Mouse (Mus musculus) olfactory bulb, adult 2 months (tissue): Measurements from ENCODE around the gene Trappc1. TPM values are rescaled to one million over a fixed set of nuclear protein-coding genes. Genes with fewer than 3 reads are reported as not detected.

Experiments
- H3K27ac ChIP-seq: fragments of 200-500 bp; 2 replicates; pipeline ENCODE4 v1.5.1; 2012; ENCODE audit warnings: low read depth, low read length; ENCODE audit not compliant: insufficient read depth
- H3K4me1 ChIP-seq: fragments of 200-500 bp; 2 replicates; pipeline ENCODE4 v1.6.1; 2012; ENCODE audit warnings: low read length; ENCODE audit not compliant: control insufficient read depth, insufficient read depth
- H3K4me3 ChIP-seq: fragments of 200-500 bp; 2 replicates; pipeline ENCODE4 v1.5.1; 2012; ENCODE audit warnings: mild to moderate bottlenecking, low read depth, low read length, moderate library complexity; ENCODE audit not compliant: insufficient read depth
- CTCF ChIP-seq: fragments of 200-500 bp; IDR thresholded peaks from 2 replicates; pipeline ENCODE4 v1.5.1; 2012; ENCODE audit warnings: low read depth, mild to moderate bottlenecking, low read length, moderate library complexity; ENCODE audit not compliant: insufficient read depth
- POLR2A ChIP-seq: fragments of 200-500 bp; IDR thresholded peaks from 2 replicates; pipeline ENCODE4 v1.6.1; 2012; ENCODE audit warnings: mild to moderate bottlenecking, low read depth, low read length, moderate library complexity; ENCODE audit not compliant: insufficient read depth
- WGBS: fragments of 180-500 bp; shearing (Covaris S2); methylation state at CpG from one replicate; pipeline ENCODE4 v1.1.7; 2018; 5-methylcytosine and 5-hydroxymethylcytosine counted together
- polyA plus RNA-seq: library from polyadenylated mRNA; stranded (reverse); fragments of >200 nt; gene quantifications from 2 replicates; pipeline ENCODE4 v1.2.4, GENCODE M21; 2012; ENCODE audit warnings: low replicate concordance; ENCODE audit not compliant: missing spikeins, insufficient read depth, insufficient read length

The Trappc1 gene
- polyA plus RNA-seq, 1 experiment: not detected

GRCm38 (mm10) chr11:69371601-69372000 lies 47.8 kb downstream of the Trappc1 start:
- WGBS: 35% methylated on average over 12 of the region's 12 CpGs

GRCm38 (mm10) chr11:69372056-69372779 lies 48.4 kb downstream of the Trappc1 start:
- Histone ChIP-seq H3K4me1 (peaks cover 19% of the 10 kb centered on the region), H3K27ac (peak overlapping the region; percentile 10; the same call in 1 of the 2 replicates), H3K4me3 (no peak overlapping the region)
- WGBS: 39% methylated on average over 12 of the region's 12 CpGs
- TF ChIP-seq POLR2A: no peak
- TF ChIP-seq CTCF: no peak

More at GRCm38 (mm10) chr11:69371601-69372000, 47.8 kb downstream of the Trappc1 start:
- peaks cover 19% of the 10 kb centered on the region for H3K4me1 ChIP-seq
- H3K27ac ChIP-seq: peak overlapping the region; percentile 10; the same call in 1 of the 2 replicates
- TF ChIP-seq POLR2A (no peak), CTCF (no peak)
- H3K4me3 ChIP-seq: no peak overlapping the region

- 62% methylated on average over 3 of the region's 3 CpGs for WGBS
These were observed 49.0 kb downstream of the Trappc1 start for GRCm38 (mm10) chr11:69372780-69373170.

GRCm38 (mm10) chr11:69373223-69373965 lies 49.6 kb downstream of the Trappc1 start:
- no peak for TF ChIP-seq CTCF
- H3K4me1 ChIP-seq: peaks cover 16% of the 10 kb centered on the region
- no peak overlapping the region for H3K27ac ChIP-seq
- WGBS: 93% methylated on average over 16 of the region's 16 CpGs
- H3K4me3 ChIP-seq: no peak overlapping the region

More at GRCm38 (mm10) chr11:69372780-69373170, 49.0 kb downstream of the Trappc1 start:
- no peak overlapping the region for H3K27ac ChIP-seq
- peaks cover 18% of the 10 kb centered on the region for H3K4me1 ChIP-seq
- no peak overlapping the region for H3K4me3 ChIP-seq
- TF ChIP-seq CTCF (no peak), POLR2A (no peak)

Other genes with a start within 250 kb of the Trappc1 start
- gene Vamp2, start 235.5 kb upstream of the Trappc1 start, polyA plus RNA-seq: 348 and 768 TPM in 2 replicates
- not detected in 2 replicates for gene Per1, start 228.8 kb upstream of the Trappc1 start, polyA plus RNA-seq
- gene Hes7, start 203.6 kb upstream of the Trappc1 start, polyA plus RNA-seq: not detected in 2 replicates
- gene 9130213A22Rik, start 201.4 kb upstream of the Trappc1 start, polyA plus RNA-seq: not detected in 2 replicates
- gene Aloxe3, start 198.1 kb upstream of the Trappc1 start, polyA plus RNA-seq: not detected in 2 replicates
- gene Alox12b, start 167.0 kb upstream of the Trappc1 start, polyA plus RNA-seq: not detected in 2 replicates
- not detected in 2 replicates for gene Alox8, start 126.1 kb upstream of the Trappc1 start, polyA plus RNA-seq
- not detected in 2 replicates for gene Gucy2e, start 86.9 kb upstream of the Trappc1 start, polyA plus RNA-seq
- gene Cntrob, start 205 bp upstream of the Trappc1 start, polyA plus RNA-seq: not detected in 2 replicates
- gene Kcnab3, start 2.3 kb downstream of the Trappc1 start, polyA plus RNA-seq: not detected in 2 replicates
- gene Rnf227, start 16.5 kb downstream of the Trappc1 start, polyA plus RNA-seq: not detected in 2 replicates
- gene Chd3, start 45.4 kb downstream of the Trappc1 start, polyA plus RNA-seq: 175 and 278 TPM in 2 replicates
- not detected in 2 replicates for gene Naa38, start 71.5 kb downstream of the Trappc1 start, polyA plus RNA-seq
- not detected in 2 replicates for gene Cyb5d1, start 71.7 kb downstream of the Trappc1 start, polyA plus RNA-seq
- not detected in 2 replicates for gene Tmem88, start 74.3 kb downstream of the Trappc1 start, polyA plus RNA-seq
- gene Kdm6b, start 89.7 kb downstream of the Trappc1 start, polyA plus RNA-seq: 114 TPM in 1 of 2 replicates, not detected in the other
- gene Dnah2, start 225.1 kb downstream of the Trappc1 start, polyA plus RNA-seq: not detected in 2 replicates
- gene Efnb3, start 236.2 kb downstream of the Trappc1 start, polyA plus RNA-seq: not detected in 2 replicates